Mouse (Mus musculus) B cell, adult 2 months (primary cell): ENCODE measurements around the gene Lpp.

Experiments used
- DNase-seq, 2 experiments: peaks; one replicate each; pipeline ENCODE4 v3.0.0; 2022

The Lpp gene

GRCm38 (mm10) chr16:24566277-24566676, 173.0 kb downstream of the Lpp start:
- no peak for DNase-seq

DNA sequence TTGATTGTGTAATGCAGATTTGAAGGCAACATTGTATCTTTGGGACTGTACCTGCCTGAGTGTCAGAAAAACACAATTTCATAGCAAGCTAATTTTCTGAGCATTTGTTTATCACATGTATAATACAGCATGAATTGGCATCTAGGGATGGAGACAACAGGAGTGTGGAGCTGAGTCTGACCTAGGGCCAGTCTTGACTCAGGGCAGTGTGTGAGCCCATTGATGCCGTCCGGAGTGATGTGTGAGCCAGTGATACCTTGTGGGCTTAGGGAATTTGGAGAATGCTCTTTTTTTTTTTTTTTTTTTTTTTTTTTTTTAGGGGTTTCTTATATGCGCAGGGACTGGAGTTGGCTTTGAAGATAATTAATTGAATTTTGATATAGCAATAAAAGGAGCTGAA, 174.3 kb downstream of the Lpp start:
- DNase-seq = no peak

DNA sequence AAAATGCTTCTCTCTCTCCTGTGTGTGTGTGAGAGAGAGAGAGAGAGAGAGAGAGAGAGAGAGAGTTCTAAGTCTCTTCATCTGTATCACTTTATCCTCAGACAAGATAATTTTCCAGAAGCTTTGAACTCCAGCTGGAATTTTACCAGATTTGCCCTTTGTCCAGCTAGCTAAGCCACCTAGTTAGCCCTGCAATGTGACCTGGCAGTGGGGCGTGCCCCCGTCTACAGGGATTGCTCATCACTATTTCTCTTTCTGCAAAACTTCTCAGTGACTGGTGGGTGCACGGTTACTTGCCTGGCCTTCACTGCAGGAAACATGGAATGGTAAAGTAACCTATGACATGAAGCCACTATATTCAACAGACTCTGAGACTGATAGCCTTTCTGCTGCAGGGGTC, 174.8 kb downstream of the Lpp start:
- DNase-seq = no peak

GRCm38 (mm10) chr16:24569681-24570080, 176.4 kb downstream of the Lpp start:
- no peak for DNase-seq

DNA sequence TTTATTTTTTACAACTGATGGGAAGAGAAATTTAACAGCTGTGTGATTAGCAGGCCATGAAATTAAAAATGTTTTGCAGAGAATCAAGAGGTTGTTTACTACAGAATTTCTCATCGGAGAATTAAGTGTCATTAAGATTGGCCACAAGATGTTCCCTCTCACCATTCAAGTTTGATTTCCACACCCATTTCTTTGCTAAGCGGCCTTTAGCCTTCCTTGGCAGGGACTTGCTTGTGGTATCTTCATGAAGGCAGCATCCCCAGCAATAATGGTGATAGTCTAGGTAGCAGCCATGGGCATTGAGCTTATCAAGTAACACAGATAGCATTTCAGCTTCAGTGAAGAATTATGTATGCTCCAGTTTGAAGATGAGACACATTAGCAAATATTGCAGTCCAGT, 183.7 kb downstream of the Lpp start:
- no peak for DNase-seq

GRCm38 (mm10) chr16:24577798-24578197, 184.5 kb downstream of the Lpp start:
- DNase-seq = no peak

DNA sequence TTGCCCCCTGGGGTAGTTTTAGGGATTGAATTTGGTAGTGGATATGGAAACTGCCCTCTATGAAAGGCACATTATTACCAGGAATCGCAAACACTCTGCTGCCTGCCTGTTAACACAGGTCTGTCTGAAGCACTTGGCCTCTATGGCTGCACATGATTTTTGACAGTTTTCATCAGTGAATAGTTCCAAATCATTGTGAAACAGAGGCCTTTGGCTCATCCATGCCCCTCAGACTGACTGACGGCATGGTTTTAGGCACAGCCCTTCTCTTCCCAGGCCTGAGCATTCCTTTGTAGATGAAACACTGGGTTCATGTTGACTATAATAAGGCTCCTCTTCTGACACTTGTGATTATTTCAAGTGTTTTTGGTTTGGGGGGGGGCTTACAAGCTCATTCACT, 189.5 kb downstream of the Lpp start:
- no peak for DNase-seq

GRCm38 (mm10) chr16:24593535-24593934, 200.2 kb downstream of the Lpp start:
- peak; percentile 60 to 71 for DNase-seq

- DNase-seq = no peak
Observed at GRCm38 (mm10) chr16:24594508-24594907, 201.2 kb downstream of the Lpp start.

DNA sequence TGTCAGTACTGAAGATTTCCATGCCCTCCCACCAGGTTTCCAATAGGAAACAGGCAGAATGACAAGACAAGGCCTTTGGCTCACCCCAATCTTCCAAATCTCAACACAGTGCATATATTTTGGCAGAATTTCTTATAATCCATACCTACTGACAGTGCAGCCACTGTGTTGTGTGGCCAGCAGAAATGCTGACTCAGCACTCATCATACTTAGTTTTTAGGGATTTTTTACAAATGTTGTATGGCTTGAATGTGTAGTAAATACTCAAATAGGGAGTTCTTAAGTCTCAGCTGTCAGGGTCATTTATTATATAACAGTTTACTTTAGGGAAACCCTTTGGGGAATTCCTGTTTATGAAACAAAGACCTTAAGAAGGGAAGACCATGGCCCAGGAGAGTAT, 202.2 kb downstream of the Lpp start:
- DNase-seq = no peak

DNA sequence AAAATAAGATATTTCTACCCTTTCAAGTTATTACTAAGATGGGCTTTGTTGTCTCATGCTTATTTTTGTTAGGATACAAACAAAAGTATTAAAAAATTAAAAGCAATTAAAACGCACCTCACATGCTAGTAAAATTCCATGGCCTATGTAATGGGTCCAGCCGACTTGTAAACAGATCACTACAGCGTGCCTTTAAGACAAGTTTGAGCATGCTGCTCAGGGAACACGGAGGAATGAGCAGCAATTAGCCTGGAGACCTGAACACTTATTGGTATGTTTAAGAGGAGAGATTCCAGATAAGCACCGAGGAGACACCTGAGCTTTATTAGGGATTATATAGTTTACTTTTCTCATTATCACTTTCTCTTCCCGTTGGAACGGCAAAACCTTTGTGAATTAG, 205.3 kb downstream of the Lpp start:
- no peak for DNase-seq

DNA sequence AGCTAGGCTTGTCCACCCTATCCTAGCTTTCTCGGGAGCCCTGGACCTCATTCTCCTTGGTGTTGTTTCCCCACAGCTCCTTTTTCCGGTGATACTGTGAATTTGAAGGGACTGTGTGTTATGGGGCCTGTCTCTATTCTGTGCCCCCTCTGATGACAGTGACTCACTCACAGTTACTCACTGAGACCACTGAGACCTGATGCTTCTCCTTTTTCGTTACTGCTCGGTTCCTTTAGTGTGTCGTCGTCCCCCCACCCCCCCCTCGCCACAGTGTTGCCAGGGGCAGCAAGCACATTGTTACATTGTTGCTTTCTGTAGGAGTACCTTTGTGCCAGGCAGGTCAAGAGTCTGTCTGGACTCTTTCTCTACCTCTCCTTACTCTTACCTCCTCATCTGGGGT, 206.5 kb downstream of the Lpp start:
- DNase-seq = peak; percentile 64 to 69

GRCm38 (mm10) chr16:24600260-24600948, 207.1 kb downstream of the Lpp start:
- no peak for DNase-seq

DNA sequence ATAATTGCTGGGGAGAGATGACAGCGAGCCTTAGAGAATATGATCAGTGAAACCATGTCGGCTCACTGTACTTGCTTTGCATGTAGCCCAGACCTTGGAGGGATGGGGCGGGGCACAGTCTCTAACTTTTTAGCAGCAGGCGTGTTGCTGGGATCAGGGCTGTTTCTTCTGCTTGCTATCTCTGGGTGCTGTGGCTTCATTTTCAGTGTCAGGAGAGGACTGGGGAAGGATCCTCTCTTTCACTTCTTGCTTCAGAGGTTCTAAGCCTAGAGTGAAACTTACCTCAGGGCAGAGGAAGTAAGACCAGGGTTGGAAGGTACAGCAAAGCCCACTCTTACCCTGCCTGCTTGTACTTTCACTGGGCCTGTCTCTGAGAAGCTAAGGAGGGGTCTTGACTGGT, 210.0 kb downstream of the Lpp start:
- peak; percentile 56 to 57 for DNase-seq

DNA sequence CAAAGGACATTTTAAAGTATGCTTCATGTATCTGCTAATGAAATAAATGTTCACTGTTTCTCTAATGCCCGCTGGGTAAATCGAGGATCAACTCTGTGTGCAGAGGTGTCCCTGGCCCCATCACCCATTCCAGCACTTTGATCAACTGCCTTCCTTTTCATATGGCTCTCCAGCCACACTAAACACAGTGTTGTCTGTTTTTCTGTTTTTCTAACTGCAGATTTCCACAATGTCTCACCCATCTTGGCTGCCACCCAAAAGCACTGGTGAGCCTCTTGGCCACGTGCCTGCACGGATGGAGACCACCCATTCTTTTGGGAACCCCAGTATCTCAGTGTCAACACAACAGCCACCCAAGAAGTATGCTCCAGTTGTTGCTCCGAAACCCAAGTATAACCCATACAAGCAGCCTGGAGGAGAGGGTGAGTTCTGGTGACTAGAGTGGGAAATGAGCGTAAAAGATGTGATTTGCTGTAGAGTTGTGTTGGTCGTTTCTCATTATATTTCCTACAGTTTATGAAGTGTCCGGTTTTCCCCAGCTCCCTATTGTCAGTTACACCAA, 214.7 kb downstream of the Lpp start:
- no peak for DNase-seq

DNA sequence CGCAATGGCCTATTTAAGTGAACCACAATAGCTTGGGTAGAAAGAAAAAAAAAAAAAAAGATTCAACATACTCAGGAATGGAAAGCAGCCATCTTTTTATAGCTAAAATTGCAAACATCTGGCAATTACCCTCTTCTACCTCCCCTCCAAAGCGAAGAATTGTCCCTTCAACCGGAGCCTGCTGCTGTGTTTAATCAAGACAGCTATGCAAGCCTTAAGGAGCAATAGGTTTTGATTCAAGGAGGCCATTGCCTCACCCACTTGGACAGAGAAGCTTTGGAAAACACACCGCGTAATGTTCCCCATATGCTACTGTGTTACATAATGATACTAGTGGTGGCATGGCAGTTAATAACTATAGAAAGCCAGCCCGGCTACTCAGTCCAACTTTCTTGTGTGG, 226.2 kb downstream of the Lpp start:
- DNase-seq = no peak

DNA sequence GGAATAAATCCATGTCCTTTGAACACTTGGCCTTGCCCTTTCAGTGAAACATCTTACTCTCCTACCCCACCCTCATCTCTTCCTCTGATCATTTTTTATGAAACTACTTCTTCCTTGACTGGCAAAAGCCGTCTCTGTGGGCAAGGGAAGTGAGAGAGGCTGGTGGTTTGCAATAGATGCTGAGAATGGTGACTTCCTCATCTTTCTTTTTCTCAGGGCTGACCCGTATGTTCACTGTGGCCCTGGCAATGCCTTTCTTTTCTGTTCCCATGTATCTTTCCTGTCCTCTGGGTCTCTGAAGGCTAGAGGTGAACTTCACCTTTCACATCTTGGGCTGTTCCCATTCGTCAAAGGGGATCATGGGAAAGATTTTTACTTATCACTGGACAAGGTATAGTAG, 226.7 kb downstream of the Lpp start:
- peak; percentile 71 to 73 for DNase-seq

DNA sequence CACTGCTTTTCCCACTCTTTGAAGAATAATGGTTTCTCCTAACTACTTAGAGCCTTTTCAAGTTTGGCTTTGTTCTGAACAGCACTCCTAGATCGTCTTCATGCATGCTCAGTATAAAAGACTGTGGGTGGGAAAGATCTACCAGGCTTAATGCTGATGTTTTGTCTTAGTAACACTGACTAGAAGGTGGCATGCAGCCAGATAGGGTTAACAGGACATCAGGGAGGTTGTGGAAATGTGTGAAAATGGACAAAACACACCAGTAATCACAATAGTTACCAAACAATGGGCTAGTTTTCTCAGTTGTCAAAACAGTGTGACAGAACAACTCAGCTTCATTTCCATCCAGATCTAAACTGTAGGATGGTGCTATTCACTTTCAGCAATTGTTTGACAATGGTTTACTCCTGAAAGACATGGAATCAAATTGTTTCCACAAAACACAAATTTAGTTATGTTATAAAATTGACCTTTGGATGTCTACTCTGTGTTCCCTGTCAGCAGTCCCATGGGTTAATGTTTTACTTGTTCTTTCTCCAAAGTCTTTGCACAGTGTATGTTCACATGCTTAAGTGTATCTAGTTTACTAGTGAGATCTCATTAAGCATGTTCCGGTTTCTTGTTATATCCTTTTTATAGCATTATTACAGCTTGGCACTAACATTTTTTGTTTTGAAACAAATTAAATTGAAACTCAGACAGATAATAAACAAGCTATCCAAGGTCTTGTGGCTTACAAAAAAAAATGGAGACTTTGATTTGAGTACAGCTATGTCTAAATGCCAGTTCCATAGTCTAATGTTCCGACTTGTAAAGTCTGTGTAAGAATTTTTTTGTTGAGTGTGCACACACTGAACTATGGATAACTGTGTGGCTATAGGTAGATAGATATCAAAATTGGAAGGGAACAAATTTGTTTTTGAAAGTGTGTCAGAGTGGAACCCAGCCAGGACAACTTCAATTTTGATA, 229.2 kb downstream of the Lpp start:
- DNase-seq = no peak

GRCm38 (mm10) chr16:24624335-24624734, 231.0 kb downstream of the Lpp start:
- DNase-seq = peak; percentile 61 to 62

- no peak for DNase-seq
Observed at GRCm38 (mm10) chr16:24625576-24625975, 232.3 kb downstream of the Lpp start.

DNA sequence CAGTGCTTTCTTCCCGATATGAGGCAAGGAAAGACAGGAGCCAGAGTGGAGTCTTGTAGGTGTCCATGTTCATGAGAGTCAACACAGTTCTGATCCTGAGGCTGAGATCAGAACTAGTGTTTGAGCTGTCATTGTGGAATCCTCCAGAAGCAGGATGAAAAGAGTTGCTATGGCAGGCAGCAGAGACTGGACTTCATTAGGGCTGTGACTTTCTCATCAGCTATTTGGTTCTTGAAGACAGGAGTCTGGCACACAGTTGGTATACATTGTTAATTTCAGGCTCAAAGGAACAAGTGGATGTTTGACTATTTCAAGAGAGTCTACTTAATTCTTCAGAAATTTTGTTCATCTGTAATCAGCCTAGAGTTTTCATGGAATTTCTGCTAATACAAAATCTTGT, 235.5 kb downstream of the Lpp start:
- peak; percentile 29 to 34 for DNase-seq

- peak; percentile 69 to 76 for DNase-seq
Observed at GRCm38 (mm10) chr16:24629218-24630172, 236.2 kb downstream of the Lpp start.
